Mouse (Mus musculus) erythroblast, embryonic 14.5 days (primary cell): Measurements from ENCODE around the gene Alkbh8.

Source experiments
- GATA1 ChIP-seq: IDR thresholded peaks from 2 replicates; pipeline ENCODE4 v1.6.1; 2012; ENCODE audit warnings: low read length, inconsistent platforms, mixed read lengths
- TAL1 ChIP-seq: IDR thresholded peaks from 3 replicates; pipeline ENCODE4 v1.6.1; 2012; ENCODE audit warnings: low read length, inconsistent platforms, mixed read lengths

DNA sequence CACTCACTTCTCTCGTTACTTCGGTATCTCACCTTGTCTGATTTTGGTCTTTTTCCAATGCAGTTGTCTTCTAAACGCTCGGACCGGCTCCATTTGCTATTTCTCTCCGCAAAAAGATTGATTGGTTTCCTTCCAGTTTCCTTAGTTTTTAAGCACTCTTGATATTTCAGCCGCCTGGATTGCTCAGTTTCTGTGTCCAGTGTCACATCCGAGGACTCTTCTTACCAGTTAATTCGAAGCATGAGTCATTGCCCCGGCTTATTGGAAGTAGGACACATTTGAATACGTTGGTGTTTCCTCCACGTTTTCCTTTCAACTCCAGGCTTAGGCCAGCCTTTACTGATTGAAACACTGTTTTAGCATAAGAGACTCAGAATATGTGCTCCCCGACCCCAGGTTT, 69.4 kb downstream of the Alkbh8 start:
- TF ChIP-seq GATA1 (no peak), TAL1 (no peak)
